Mouse (Mus musculus) G1E-ER4 (cell line): ENCODE results near the gene Myo18a. TPM values are rescaled to one million over a fixed set of nuclear protein-coding genes. Genes with fewer than 3 reads are reported as not detected.

Experiments
- GATA1 ChIP-seq: IDR thresholded peaks from one replicate; pipeline ENCODE4 v1.8.0; 2012; ENCODE audit warnings: low read length, inconsistent platforms
- polyA plus RNA-seq: library from polyadenylated mRNA; stranded (reverse); fragments of >175 nt; gene quantifications from 2 replicates; pipeline ENCODE4 v1.2.3, GENCODE M21; 2012

Gene Myo18a
- polyA plus RNA-seq, 1 experiment, result 41.9 TPM

DNA sequence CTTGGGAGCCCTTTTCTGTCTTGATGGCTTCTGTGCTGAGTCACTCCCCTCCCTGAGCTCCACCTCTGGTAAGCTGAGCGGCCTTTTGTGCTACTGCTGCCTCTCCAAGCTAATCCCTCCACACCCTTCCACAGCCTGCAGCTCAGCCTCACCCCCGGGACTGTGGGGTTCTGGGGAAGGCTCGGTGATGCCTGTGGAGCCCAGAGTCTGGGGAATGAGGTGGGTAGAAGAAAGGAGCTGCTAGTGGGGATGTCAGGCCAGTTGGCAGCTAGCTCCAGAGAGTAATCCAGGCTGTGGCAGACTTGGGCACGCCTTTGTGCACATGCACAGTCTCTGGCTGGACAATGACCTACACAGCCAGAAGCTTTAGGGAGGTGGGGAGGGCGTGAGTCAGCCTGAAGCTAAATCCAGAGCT lies 45.0 kb downstream of the Myo18a start:
- no peak for TF ChIP-seq GATA1

DNA sequence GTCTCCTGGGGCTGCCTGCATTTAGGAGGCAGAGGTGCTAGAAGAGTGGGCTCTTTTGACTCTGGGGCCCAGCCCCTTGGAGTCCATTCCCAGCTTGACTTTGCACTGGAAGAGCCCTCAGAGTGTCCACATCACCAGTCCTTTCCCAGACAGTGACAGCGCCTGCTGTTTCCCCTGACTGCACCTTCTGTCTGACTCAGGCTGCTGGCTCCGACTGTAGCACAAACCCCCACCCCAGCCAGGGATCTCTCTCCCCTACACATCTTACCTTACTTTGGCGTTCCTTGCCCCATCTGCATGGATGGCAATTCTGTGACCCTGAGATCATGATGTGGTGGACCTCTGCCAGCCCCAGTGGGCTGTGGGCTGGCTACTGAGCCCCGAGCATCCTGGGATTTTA lies 46.2 kb downstream of the Myo18a start:
- TF ChIP-seq GATA1, result no peak

DNA sequence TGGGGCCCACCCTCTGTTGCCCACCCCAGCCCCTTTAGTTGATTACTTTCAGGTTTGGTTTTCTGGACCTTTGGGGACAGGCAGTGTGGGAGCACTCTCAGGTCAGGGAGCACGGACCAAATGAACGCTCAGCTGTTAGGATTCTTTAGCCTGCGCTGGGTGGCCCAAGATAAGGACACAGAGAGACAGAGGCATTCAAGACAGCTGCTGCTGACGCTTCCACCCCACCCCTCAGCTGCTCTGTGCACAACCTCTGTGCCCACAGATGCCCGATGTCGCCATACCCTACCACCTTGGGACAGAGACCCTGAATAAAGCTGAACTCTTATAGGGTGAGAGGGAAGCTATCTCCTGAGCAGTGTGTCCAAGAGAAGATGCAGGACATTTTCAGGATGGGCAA lies 47.0 kb downstream of the Myo18a start:
- no peak for TF ChIP-seq GATA1

DNA sequence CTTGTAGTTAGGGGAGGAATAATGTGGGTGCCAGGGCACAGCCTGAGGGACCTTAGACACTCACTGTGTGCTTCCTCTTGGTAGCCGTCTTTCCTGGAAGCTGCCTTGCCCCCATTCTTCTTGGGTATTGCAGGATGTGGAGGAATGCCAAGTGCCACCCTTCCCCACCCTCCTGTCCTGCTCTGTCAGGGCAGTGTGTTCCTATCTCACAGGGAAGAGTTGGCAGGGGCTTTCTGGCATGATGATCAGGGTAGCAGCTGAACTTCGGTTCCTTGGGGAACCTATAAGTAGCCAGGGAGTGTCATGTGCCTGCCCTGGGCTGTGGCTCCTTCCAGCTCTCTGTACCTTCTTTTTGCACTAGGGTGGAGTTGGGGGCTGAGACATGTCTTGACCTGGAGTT lies 50.9 kb downstream of the Myo18a start:
- TF ChIP-seq GATA1, result no peak

DNA sequence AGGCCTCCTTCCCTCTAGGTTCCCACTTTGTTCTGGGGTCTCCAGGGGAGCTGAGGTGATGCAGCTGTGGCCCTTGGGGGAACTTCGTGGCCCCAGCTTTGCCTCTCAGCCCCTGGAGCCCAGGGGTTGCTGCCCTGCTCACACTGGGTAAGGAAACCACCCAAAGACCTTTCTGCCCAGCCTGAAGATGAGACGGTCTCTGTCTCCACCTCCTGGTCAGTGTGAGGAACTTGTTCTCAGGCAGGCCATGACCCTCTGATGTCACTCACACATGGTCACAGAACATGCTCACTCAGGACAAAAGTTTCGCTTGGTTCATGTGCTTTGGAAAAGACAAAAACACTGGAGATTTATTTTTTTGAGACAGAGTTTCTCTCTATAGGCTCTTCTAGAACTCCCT lies 53.0 kb downstream of the Myo18a start:
- TF ChIP-seq GATA1, result no peak

DNA sequence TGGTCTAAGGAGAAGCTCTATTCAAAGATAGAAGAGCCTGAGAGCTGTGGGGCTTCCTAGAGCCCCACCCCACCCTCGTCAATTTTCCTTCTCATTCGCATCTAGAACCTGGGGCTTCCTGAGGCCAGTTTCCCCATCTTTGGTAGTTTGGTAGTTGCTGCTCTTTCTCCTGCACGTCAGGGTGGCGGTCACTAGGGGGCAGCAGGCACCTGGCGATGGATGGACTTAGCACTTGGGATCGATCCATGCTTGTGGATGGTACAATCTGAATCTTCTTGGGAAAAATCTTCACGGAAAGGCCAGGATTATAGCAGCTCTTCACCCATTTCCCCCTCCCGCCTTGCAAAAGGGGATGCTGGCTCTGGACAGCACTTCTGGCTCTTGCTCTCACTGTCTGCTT lies 58.6 kb downstream of the Myo18a start:
- TF ChIP-seq GATA1, result no peak

DNA sequence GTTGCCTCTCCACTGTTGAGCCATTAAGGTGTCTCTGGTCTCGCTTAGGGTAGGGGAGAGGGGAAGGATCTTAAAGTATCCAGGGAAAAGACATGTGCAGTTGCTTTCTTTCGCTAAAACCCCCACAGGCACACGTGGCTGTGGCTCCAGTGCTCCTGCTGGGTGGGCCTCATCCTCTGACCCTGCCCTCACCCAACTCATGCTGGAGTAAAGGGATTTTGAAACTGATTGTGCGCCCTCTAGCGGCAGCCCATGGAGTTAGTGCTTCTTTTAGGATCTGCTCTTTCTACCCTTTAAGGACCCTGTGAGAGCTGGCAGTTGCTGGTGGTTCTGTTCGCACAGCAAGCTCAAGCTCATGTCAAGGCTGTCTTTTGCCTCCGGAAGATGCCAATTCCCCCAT lies 59.7 kb downstream of the Myo18a start:
- no peak for TF ChIP-seq GATA1

DNA sequence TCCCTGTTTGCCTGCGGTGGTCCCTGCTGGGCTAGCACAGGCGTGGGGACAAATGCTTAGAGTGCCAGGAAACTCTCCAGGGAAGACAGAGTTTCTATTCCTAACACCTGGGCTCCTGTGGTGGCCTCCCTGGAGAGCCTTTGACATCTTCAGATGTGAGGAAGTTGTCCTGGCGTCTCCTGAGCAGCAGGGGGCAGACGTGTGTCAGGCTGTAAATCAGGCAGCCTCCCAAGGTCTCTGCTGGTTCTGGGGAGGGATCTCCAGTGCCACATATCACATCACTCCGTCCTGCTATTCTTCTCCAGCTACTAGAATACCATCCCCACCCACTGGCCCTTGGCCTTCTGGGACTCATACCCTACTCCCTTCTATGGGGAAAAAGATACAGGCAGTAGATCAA lies 62.8 kb downstream of the Myo18a start:
- TF ChIP-seq GATA1, result no peak

DNA sequence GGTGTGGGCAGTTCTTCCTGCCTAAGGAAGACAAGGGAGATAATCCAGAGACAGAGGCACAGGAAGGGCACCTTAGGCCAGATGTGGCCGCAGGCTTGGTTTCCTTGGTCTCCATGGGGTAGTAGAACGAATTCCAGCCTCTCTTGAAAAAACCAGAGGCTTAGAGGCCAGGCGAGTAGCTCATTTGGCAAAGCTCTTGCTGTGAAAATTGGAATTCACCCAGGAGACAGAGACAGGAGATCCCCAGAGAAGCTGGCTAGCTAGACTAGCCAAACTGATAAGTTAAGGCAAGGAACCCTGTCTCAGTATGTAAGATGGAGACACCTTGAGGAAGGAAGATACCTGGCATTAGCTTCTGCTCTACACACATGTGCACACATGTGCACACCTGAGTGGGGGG lies 63.3 kb downstream of the Myo18a start:
- no peak for TF ChIP-seq GATA1

DNA sequence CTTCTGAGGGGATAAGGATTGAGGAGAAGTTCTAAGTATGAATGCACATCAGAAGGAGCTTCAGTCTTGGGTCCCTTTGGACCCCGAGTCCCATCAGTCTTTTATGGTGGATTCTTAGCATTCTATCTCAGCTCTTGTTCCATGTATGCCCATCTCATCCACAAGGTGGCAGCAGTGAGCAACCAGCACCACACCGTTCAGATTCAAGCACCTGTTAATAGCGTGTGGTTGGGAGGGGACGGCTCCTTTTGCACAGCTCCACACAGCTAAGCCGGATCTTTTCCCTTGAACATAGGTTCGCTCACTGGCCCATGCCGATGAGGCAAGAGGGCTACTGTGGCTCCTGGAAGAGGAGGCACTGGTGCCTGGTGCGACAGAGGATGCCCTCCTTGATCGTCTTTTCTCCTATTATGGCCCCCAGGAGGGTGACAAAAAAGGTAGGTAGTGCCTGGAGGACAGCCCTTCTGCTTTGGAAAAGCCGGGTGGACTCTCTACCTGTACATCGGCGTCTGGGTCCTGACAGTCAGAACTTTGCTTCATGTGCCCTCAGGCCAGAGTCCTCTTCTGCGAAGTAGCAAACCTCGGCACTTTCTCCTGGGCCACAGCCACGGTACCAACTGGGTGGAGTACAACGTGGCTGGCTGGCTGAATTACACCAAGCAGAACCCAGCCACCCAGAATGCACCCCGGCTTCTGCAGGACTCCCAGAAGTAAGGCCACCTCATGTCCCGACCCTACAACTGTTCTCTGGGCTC lies 64.4 kb downstream of the Myo18a start:
- TF ChIP-seq GATA1, result no peak

DNA sequence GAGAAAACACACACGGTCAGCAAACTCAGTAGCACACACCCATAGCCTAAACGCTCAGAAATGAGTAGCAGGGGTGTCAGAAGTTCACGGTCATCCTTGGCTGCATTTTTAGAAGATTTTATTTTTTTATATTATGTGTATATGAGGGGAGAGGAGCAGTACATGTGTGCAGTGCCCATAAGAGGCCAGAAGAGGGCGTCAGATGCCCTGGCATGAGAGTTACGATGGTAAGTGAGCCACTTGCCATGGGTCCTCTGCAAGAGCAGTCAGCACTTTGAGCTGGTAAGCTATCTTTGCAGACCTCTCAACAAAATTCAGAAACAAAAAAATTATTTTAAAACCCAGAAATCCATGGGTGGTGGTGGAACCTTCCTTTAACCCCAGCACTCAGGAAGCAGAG lies 65.1 kb downstream of the Myo18a start:
- TF ChIP-seq GATA1, result no peak

DNA sequence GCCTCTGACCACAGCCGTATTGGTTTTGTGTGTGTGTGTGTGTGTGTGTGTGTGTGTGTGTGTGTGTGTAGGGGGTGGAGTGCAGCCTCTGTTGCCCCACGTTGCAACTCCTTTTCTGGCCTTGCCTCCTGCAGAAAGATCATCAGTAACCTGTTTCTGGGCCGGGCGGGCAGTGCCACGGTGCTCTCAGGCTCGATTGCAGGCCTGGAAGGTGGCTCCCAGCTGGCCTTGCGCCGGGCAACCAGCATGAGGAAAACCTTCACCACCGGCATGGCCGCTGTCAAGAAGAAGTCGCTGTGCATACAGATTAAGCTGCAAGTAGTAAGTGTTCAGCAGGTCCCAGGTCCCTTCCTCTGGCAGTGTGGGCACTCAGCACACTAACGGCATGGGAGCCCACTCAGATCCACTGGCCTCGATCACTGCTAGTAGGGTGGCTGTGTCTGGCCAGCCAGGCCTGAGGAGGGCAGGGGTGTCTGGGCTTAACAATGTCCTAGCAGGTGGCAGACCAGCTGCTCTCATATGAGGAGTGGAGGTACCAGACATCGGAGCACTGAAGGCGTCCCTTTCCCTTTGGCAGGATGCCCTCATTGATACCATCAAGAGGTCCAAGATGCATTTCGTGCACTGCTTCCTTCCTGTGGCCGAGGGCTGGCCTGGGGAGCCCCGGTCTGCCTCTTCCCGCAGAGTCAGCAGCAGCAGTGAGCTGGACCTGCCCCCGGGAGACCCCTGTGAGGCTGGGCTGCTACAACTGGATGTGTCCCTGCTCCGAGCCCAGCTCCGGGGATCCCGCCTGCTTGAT lies 66.2 kb downstream of the Myo18a start:
- no peak for TF ChIP-seq GATA1

DNA sequence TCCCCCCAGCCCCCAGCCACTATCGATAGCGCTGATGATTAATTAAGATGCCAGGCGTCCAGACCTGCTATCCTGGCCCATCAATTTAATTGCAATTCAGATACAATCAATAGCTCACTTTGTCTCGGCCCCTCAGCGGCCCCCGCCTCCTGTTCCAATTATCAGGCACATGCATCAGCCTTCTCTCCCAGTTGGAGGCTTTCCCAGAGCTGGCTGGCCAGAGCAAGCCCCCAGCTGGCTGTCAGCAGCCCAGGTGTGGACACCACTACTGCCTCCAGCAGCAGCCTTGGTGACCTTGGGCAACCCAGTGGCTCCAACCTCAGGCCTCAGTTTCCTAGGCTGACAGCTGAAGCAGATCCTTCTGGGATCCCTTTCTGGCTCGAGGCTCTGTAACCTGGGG lies 67.8 kb downstream of the Myo18a start:
- no peak for TF ChIP-seq GATA1

DNA sequence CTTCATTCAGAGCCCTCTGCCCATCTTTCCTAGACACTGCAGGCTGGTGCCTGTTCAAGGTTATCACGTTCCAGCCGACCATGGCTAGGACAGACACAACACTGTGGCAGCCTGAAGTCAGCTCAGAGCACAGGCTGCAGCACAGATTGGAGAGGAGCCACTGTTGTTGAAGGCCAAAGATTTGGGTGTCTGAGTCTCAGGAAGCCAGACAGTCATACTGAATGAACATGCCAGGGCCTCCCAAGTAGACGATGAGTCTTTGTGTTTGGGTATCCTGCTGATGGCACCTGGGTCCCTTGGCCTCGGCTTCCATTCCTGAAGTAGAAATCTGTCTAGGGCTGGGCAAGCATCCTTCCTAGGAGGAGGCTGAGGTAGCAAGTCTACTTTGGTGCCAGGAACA lies 69.5 kb downstream of the Myo18a start:
- TF ChIP-seq GATA1, result no peak

DNA sequence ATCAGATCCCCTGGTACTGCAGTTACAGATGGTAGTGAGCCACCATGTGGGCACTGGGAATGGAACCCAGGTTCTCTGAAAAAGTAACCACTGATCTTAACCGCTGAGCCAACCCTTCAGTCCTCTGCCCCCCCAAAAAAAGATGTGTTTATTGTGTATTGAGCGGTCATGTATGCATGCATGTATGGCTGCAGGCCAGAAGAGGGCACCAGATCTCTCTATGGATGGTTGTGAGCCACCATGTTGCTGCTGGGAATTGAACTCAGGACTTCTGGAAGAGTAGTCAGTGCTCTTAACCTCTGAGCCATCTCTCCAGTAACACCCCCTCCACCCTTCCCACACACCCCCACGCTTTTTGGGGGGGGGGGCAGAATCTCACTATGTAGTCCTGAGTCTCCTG lies 72.1 kb downstream of the Myo18a start:
- no peak for TF ChIP-seq GATA1

DNA sequence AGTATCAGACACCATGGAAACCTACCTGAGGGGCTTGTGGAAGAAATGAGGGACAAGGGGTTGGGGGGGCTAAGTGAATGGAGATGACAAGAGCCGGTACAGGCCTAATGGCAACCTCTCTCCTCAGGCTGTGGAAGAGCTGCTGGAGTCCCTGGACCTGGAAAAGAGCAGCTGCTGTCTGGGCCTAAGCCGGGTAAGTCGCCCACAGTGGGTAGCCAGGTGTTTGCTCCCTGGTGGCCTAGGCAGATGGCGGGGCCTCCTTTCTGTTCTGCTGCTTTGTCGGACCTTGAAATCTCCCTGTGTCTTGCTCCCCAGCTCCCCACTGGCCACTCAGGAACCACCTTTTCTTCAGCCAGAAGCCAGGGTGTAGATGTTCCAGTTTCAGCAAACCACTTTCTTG lies 73.2 kb downstream of the Myo18a start:
- TF ChIP-seq GATA1, result no peak

DNA sequence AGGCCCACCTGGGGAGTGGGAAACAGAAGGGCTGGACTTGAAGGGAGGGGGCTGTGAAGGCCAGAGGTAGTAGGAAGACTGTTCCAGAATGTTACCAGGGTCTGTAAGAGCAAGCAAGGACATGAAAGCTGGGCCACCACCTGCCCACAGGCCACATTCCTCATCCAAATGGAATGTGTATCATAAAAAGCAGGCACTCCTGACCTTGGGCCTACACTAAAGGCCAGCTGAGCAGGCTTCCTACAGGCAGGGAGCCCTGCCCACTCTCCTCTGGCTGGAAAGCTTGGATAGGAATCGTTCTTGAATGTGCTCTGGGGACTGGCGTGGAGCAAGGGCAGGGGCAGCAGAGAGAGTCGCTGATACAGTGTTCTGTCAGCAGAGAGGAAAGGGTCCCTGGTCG lies 73.7 kb downstream of the Myo18a start:
- no peak for TF ChIP-seq GATA1
